Mouse (Mus musculus): Measurements from ENCODE around the gene Sult1a1. TPM values are rescaled to one million over a fixed set of nuclear protein-coding genes. Genes with fewer than 3 reads are reported as not detected.

Sult1a1 gene
- 8.5 and 11.0 TPM in 2 replicates for polyA plus RNA-seq (2015; fragmentation: Nextera tagmentation; extraction: Ambion mirVana)

- no peak for DNase-seq (ENCODE audit: low spot score)
These were observed at the start of gene Sult1a1 for GRCm38 (mm10) chr7:126676207-126676606. Gene Sult1a1 (minus strand): TSS chr7:126676432.

GRCm38 (mm10) chr7:126725667-126726066, 49.4 kb upstream of the Sult1a1 start:
- no peak for DNase-seq (ENCODE audit: low spot score)

- DNase-seq (ENCODE audit: low spot score): no peak
These were observed 48.8 kb upstream of the Sult1a1 start for GRCm38 (mm10) chr7:126725077-126725476.

- DNase-seq (ENCODE audit: low spot score): no peak
These were observed 45.4 kb upstream of the Sult1a1 start for GRCm38 (mm10) chr7:126721635-126722034.

GRCm38 (mm10) chr7:126718787-126719337, 42.6 kb upstream of the Sult1a1 start:
- DNase-seq (ENCODE audit: low spot score): peak; percentile 45

- DNase-seq (ENCODE audit: low spot score): no peak
These were observed 41.3 kb upstream of the Sult1a1 start for GRCm38 (mm10) chr7:126717566-126717965.

GRCm38 (mm10) chr7:126715679-126716078, 39.4 kb upstream of the Sult1a1 start:
- no peak for DNase-seq (ENCODE audit: low spot score)

- peak; percentile 69 for DNase-seq (ENCODE audit: low spot score)
These were observed 35.7 kb upstream of the Sult1a1 start for GRCm38 (mm10) chr7:126711910-126712309.

GRCm38 (mm10) chr7:126710266-126710665, 34.0 kb upstream of the Sult1a1 start:
- DNase-seq (ENCODE audit: low spot score): peak; percentile 50

- peak; percentile 7 for DNase-seq (ENCODE audit: low spot score)
These were observed 32.1 kb upstream of the Sult1a1 start for GRCm38 (mm10) chr7:126708175-126708952.

GRCm38 (mm10) chr7:126707442-126708174, 31.4 kb upstream of the Sult1a1 start, which contains the start of gene Coro1a:
Gene Coro1a (minus strand): TSS chr7:126707787.
- DNase-seq (ENCODE audit: low spot score): peak; percentile 90

- DNase-seq (ENCODE audit: low spot score): peak; percentile 87
These were observed 28.1 kb upstream of the Sult1a1 start for GRCm38 (mm10) chr7:126704121-126704980.

GRCm38 (mm10) chr7:126703757-126704077, 27.5 kb upstream of the Sult1a1 start:
- no peak for DNase-seq (ENCODE audit: low spot score)

- peak; percentile 65 for DNase-seq (ENCODE audit: low spot score)
These were observed 26.9 kb upstream of the Sult1a1 start for GRCm38 (mm10) chr7:126702861-126703756.

GRCm38 (mm10) chr7:126702358-126702757, 26.1 kb upstream of the Sult1a1 start:
- DNase-seq (ENCODE audit: low spot score): peak; percentile 89

GRCm38 (mm10) chr7:126701559-126702357, 25.5 kb upstream of the Sult1a1 start:
- no peak for DNase-seq (ENCODE audit: low spot score)

GRCm38 (mm10) chr7:126701070-126701469, 24.8 kb upstream of the Sult1a1 start:
- peak; percentile 93 for DNase-seq (ENCODE audit: low spot score)

- DNase-seq (ENCODE audit: low spot score): no peak
These were observed 24.1 kb upstream of the Sult1a1 start for GRCm38 (mm10) chr7:126700063-126701015.
